Mouse (Mus musculus): ENCODE results near the gene Olfr514. TPM values are rescaled to one million over a fixed set of nuclear protein-coding genes. Genes with fewer than 3 reads are reported as not detected.
"Not testable (repeated sequence)": the region's sequence is repeated elsewhere in the genome, so short reads cannot be mapped to it uniquely, and the experiment has no call there.

Olfr514 gene
- polyA plus RNA-seq (2016; fragmentation: Nextera tagmentation; extraction: Ambion mirVana), result not detected in 2 replicates

GRCm38 (mm10) chr7:108825897-108826296, at the start of gene Olfr514:
Gene Olfr514 (minus strand): TSS chr7:108825997.
- H3K27me3 ChIP-seq (ENCODE audit: low read depth, poor library complexity, severe bottlenecking), result no peaks in the 10 kb centered on the region
- no peaks in the 10 kb centered on the region for H3K36me3 ChIP-seq
- no peaks in the 10 kb centered on the region for H3K4me1 ChIP-seq
- no peak within 1 kb of the TSS for H3K4me3 ChIP-seq
- no peaks in the 10 kb centered on the region for H3K9me3 ChIP-seq (replicated peaks)
- no peak for DNase-seq (ENCODE audit: low spot score)
- H3K27ac ChIP-seq (replicated peaks), result no peak within 1 kb of the TSS

- Histone ChIP-seq H3K27ac (replicated peaks) (no peak within 1 kb of the TSS), H3K9me3 (replicated peaks) (no peaks in the 10 kb centered on the region), H3K4me1 (no peaks in the 10 kb centered on the region), H3K27me3 (ENCODE audit: low read depth, poor library complexity, severe bottlenecking) (no peaks in the 10 kb centered on the region), H3K4me3 (no peak within 1 kb of the TSS), H3K36me3 (no peaks in the 10 kb centered on the region)
- no peak for DNase-seq (ENCODE audit: low spot score)
- 78% methylated on average over 2 of the region's 2 CpGs for whole genome bisulfite sequencing
Observed at GRCm38 (mm10) chr7:108872279-108872678, 46.5 kb upstream of the Olfr514 start, which contains the start of gene Olfr517. Gene Olfr517 (minus strand): TSS chr7:108872379.

GRCm38 (mm10) chr7:108850429-108850828, 24.6 kb upstream of the Olfr514 start, which contains the start of gene Olfr516:
Gene Olfr516 (minus strand): TSS chr7:108850529.
- 0 out of 2 replicates have a peak, but pooled peaks cover 3% of the 10 kb centered on the region for H3K9me3 ChIP-seq (replicated peaks)
- 84% methylated on average over 2 of the region's 2 CpGs for WGBS
- no peak within 1 kb of the TSS for H3K4me3 ChIP-seq
- no peaks in the 10 kb centered on the region for H3K4me1 ChIP-seq
- no peak within 1 kb of the TSS for H3K27ac ChIP-seq (replicated peaks)
- no peaks in the 10 kb centered on the region for H3K36me3 ChIP-seq
- no peaks in the 10 kb centered on the region for H3K27me3 ChIP-seq (ENCODE audit: low read depth, poor library complexity, severe bottlenecking)
- no peak for DNase-seq (ENCODE audit: low spot score)

GRCm38 (mm10) chr7:108814593-108815215, 11.1 kb downstream of the Olfr514 start:
- H3K9me3 ChIP-seq (replicated peaks); DNase-seq (ENCODE audit: low spot score); H3K27ac ChIP-seq (replicated peaks); H3K4me3 ChIP-seq; H3K36me3 ChIP-seq; H3K27me3 ChIP-seq (ENCODE audit: low read depth, poor library complexity, severe bottlenecking); H3K4me1 ChIP-seq: not testable (repeated sequence)
- 58% methylated on average over 5 of the region's 5 CpGs for WGBS

GRCm38 (mm10) chr7:108797205-108797933, 28.4 kb downstream of the Olfr514 start:
- Histone ChIP-seq H3K4me1 (no peaks in the 10 kb centered on the region), H3K27ac (replicated peaks) (no peak overlapping the region), H3K36me3 (no peaks in the 10 kb centered on the region), H3K4me3 (no peak overlapping the region), H3K9me3 (replicated peaks) (no peaks in the 10 kb centered on the region), H3K27me3 (ENCODE audit: low read depth, poor library complexity, severe bottlenecking) (no peaks in the 10 kb centered on the region)
- WGBS, result 65% methylated on average over 1 of the region's 1 CpGs
- DNase-seq (ENCODE audit: low spot score), result no peak

Other genes with a start within 250 kb of the Olfr514 start
- gene Olfr506, start 215.2 kb downstream of the Olfr514 start, polyA plus RNA-seq (2016; fragmentation: Nextera tagmentation; extraction: Ambion mirVana), result not detected in 2 replicates
- gene Olfr507, start 204.2 kb downstream of the Olfr514 start, polyA plus RNA-seq (2016; fragmentation: Nextera tagmentation; extraction: Ambion mirVana), result not detected in 2 replicates
- not detected in 2 replicates for gene Olfr508, start 196.0 kb downstream of the Olfr514 start, polyA plus RNA-seq (2016; fragmentation: Nextera tagmentation; extraction: Ambion mirVana)
- not detected in 2 replicates for gene Olfr509, start 174.1 kb downstream of the Olfr514 start, polyA plus RNA-seq (2016; fragmentation: Nextera tagmentation; extraction: Ambion mirVana)
- gene Olfr510, start 159.6 kb downstream of the Olfr514 start, polyA plus RNA-seq (2016; fragmentation: Nextera tagmentation; extraction: Ambion mirVana), result not detected in 2 replicates
- not detected in 2 replicates for gene Olfr512, start 112.7 kb downstream of the Olfr514 start, polyA plus RNA-seq (2016; fragmentation: Nextera tagmentation; extraction: Ambion mirVana)
- gene Olfr513, start 75.0 kb downstream of the Olfr514 start, polyA plus RNA-seq (2016; fragmentation: Nextera tagmentation; extraction: Ambion mirVana), result not detected in 2 replicates
- not detected in 2 replicates for gene Olfr516, start 24.5 kb upstream of the Olfr514 start, polyA plus RNA-seq (2016; fragmentation: Nextera tagmentation; extraction: Ambion mirVana)
- not detected in 2 replicates for gene Olfr517, start 46.4 kb upstream of the Olfr514 start, polyA plus RNA-seq (2016; fragmentation: Nextera tagmentation; extraction: Ambion mirVana)
- not detected in 2 replicates for gene Olfr518, start 59.0 kb upstream of the Olfr514 start, polyA plus RNA-seq (2016; fragmentation: Nextera tagmentation; extraction: Ambion mirVana)
- not detected in 2 replicates for gene Olfr519, start 68.4 kb upstream of the Olfr514 start, polyA plus RNA-seq (2016; fragmentation: Nextera tagmentation; extraction: Ambion mirVana)
- gene Nlrp10, start 104.2 kb upstream of the Olfr514 start, polyA plus RNA-seq (2016; fragmentation: Nextera tagmentation; extraction: Ambion mirVana), result not detected in 2 replicates
- 75.4 and 76.0 TPM in 2 replicates for gene Eif3f, start 108.4 kb upstream of the Olfr514 start, polyA plus RNA-seq (2016; fragmentation: Nextera tagmentation; extraction: Ambion mirVana)
- 5.4 and 8.9 TPM in 2 replicates for gene Tub, start 124.3 kb upstream of the Olfr514 start, polyA plus RNA-seq (2016; fragmentation: Nextera tagmentation; extraction: Ambion mirVana)